Mouse (Mus musculus) embryo, embryonic 11.5 days (tissue): ENCODE measurements at regions not wholly inside any gene's neighbourhood (a gene's known extent, or its start where the extent isn't known, plus 50 kb on each side); places are given as distances from the start of the nearest gene placed in this dataset.
A peak's percentile ranks its signal among the peaks of the same experiment; 100 is the strongest.
"Not testable (repeated sequence)": the region's sequence is repeated elsewhere in the genome, so short reads cannot be mapped to it uniquely, and the experiment has no call there.

Experiments used
- DNase-seq: peaks from one replicate; pipeline ENCODE4 v3.0.0-alpha.2; 2012; ENCODE audit warnings: low read depth, low spot score

GRCm38 (mm10) chr14:17057355-17057754 is 238.4 kb upstream of the Rarb start:
- DNase-seq, result no peak

- no peak for DNase-seq
Observed at GRCm38 (mm10) chr14:17055741-17056140, 236.8 kb upstream of the Rarb start.

GRCm38 (mm10) chr14:17054381-17054780 is 235.4 kb upstream of the Rarb start:
- DNase-seq, result no peak

GRCm38 (mm10) chr14:17046808-17047207 is 227.9 kb upstream of the Rarb start:
- no peak for DNase-seq

- DNase-seq, result no peak
Observed at GRCm38 (mm10) chr14:17045426-17046132, 226.6 kb upstream of the Rarb start.

GRCm38 (mm10) chr14:17020603-17021356 is 201.8 kb upstream of the Rarb start:
- no peak for DNase-seq

GRCm38 (mm10) chr14:17012931-17013330 is 194.0 kb upstream of the Rarb start:
- DNase-seq, result no peak

GRCm38 (mm10) chr14:17012200-17012599 is 193.2 kb upstream of the Rarb start:
- no peak for DNase-seq

GRCm38 (mm10) chr14:17005194-17006018 is 186.4 kb upstream of the Rarb start:
- no peak for DNase-seq

- DNase-seq, result no peak
Observed at GRCm38 (mm10) chr14:17004714-17005113, 185.8 kb upstream of the Rarb start.

GRCm38 (mm10) chr14:16996716-16997115 is 177.8 kb upstream of the Rarb start:
- DNase-seq, result no peak

GRCm38 (mm10) chr14:16970911-16971310 is 152.0 kb upstream of the Rarb start:
- not testable (repeated sequence) for DNase-seq

- DNase-seq, result peak; percentile 45
Observed at GRCm38 (mm10) chr14:16964717-16965391, 145.9 kb upstream of the Rarb start.

- no peak for DNase-seq
Observed at GRCm38 (mm10) chr14:16962216-16962826, 143.4 kb upstream of the Rarb start.

GRCm38 (mm10) chr14:16957802-16958201 is 138.8 kb upstream of the Rarb start:
- DNase-seq, result no peak

GRCm38 (mm10) chr14:16954511-16955443 is 135.8 kb upstream of the Rarb start:
- DNase-seq, result no peak

- no peak for DNase-seq
Observed at GRCm38 (mm10) chr14:16948736-16949135, 129.8 kb upstream of the Rarb start.

- no peak for DNase-seq
Observed at GRCm38 (mm10) chr14:16944441-16944840, 125.5 kb upstream of the Rarb start.

- DNase-seq, result no peak
Observed at GRCm38 (mm10) chr14:16943531-16943930, 124.6 kb upstream of the Rarb start.

- no peak for DNase-seq
Observed at GRCm38 (mm10) chr14:16927136-16927535, 108.2 kb upstream of the Rarb start.
